Mouse (Mus musculus) kidney, embryonic 16.5 days (tissue): ENCODE measurements around the gene Igf2bp3. TPM values are rescaled to one million over a fixed set of nuclear protein-coding genes. Genes with fewer than 3 reads are reported as not detected.

Experiments
- ATAC-seq: fragments of 200-750 bp; cut with Nextera tagmentation; 2 replicates; pipeline ENCODE4 v1.8.0; 2017; ENCODE audit warnings: moderate TSS enrichment; ENCODE audit not compliant: low FRiP score, low TSS enrichment
- H3K27ac ChIP-seq: fragments of 300-500 bp; sonication (generic); 2 replicates; pipeline ENCODE4 v1.5.1; 2014; ENCODE audit warnings: low read length
- H3K27me3 ChIP-seq: fragments of 300-500 bp; sonication (generic); 2 replicates; pipeline ENCODE4 v1.6.1; 2014; ENCODE audit warnings: low read length, control low read depth, mixed read lengths; ENCODE audit not compliant: insufficient read depth
- H3K36me3 ChIP-seq: fragments of 300-500 bp; sonication (generic); 2 replicates; pipeline ENCODE4 v1.6.1; 2014; ENCODE audit warnings: low read length, control low read depth, mixed read lengths; ENCODE audit not compliant: insufficient read depth
- H3K4me1 ChIP-seq: fragments of 300-500 bp; sonication (generic); 2 replicates; pipeline ENCODE4 v1.6.1; 2014; ENCODE audit warnings: low read length, control low read depth, mixed read lengths; ENCODE audit not compliant: insufficient read depth
- H3K4me2 ChIP-seq: fragments of 300-500 bp; sonication (generic); replicated peaks from 2 replicates; pipeline ENCODE4 v1.6.1; 2014; ENCODE audit warnings: low read depth, low read length
- H3K4me3 ChIP-seq: fragments of 300-500 bp; sonication (generic); 2 replicates; pipeline ENCODE4 v1.5.1; 2014; ENCODE audit warnings: mild to moderate bottlenecking, low read length
- H3K9ac ChIP-seq: fragments of 300-500 bp; sonication (generic); replicated peaks from 2 replicates; pipeline ENCODE4 v1.6.1; 2014; ENCODE audit warnings: low read length
- H3K9me3 ChIP-seq: fragments of 300-500 bp; sonication (generic); 2 replicates; pipeline ENCODE4 v1.6.1; 2016; ENCODE audit warnings: low read length, control low read depth
- whole genome bisulfite sequencing: fragments of 180-500 bp; shearing (Covaris S2); extraction: QIAGEN DNeasy Blood & Tissue Kit; methylation state at CpG from one replicate; pipeline ENCODE4 v1.1.7; 2014; 5-methylcytosine and 5-hydroxymethylcytosine counted together
- polyA plus RNA-seq: library from polyadenylated mRNA; unstranded; fragments of >200 nt; fragmentation: Nextera tagmentation; extraction: Ambion mirVana; gene quantifications from 2 replicates; pipeline ENCODE4 v1.2.1, GENCODE M21; 2015

Igf2bp3 gene
- polyA plus RNA-seq, 1 experiment from 2014 or later = 40.8 TPM

DNA sequence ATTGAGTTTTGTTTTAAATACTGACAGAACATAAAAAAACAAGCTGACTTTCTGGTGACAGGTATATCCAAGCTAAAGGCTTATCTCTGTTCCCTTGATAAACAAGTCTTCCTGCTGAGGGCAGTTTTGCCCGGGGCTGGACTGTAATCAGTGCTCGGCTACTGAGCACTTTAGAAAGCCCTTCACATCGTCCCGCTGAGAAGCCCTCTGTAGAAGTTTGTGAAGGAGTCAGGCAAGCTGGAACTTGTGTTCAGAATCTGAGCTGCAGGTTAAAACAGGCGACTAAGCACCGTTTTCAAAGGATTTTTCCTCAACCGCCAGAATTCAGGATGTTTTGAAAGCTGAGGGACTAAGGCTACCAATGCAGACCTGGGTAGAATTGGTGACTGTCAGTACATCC is 7.1 kb upstream of the Igf2bp3 start:
- Histone ChIP-seq H3K36me3 (no peaks in the 10 kb centered on the region), H3K27me3 (peaks cover 36% of the 10 kb centered on the region), H3K4me2 (no peak overlapping the region), H3K9ac (no peak overlapping the region), H3K9me3 (no peaks in the 10 kb centered on the region), H3K27ac (no peak overlapping the region), H3K4me1 (0 out of 2 replicates have a peak, but pooled peaks cover 3% of the 10 kb centered on the region), H3K4me3 (no peak overlapping the region)
- no peak for ATAC-seq
- WGBS = 10% methylated on average over 7 of the region's 7 CpGs

- Histone ChIP-seq H3K9ac (no peak overlapping the region), H3K4me3 (0 out of 2 replicates have a peak overlapping the region, but pooled peaks have one; percentile 0), H3K4me1 (0 out of 2 replicates have a peak, but pooled peaks cover 3% of the 10 kb centered on the region), H3K4me2 (no peak overlapping the region; the same call in 1 of the 2 replicates), H3K27me3 (peaks cover 30% of the 10 kb centered on the region), H3K9me3 (no peaks in the 10 kb centered on the region), H3K36me3 (no peaks in the 10 kb centered on the region), H3K27ac (no peak overlapping the region)
- WGBS = 7% methylated on average over 16 of the region's 16 CpGs
- no peak for ATAC-seq
These were observed 5.3 kb upstream of the Igf2bp3 start for GRCm38 (mm10) chr6:49219920-49220604.

DNA sequence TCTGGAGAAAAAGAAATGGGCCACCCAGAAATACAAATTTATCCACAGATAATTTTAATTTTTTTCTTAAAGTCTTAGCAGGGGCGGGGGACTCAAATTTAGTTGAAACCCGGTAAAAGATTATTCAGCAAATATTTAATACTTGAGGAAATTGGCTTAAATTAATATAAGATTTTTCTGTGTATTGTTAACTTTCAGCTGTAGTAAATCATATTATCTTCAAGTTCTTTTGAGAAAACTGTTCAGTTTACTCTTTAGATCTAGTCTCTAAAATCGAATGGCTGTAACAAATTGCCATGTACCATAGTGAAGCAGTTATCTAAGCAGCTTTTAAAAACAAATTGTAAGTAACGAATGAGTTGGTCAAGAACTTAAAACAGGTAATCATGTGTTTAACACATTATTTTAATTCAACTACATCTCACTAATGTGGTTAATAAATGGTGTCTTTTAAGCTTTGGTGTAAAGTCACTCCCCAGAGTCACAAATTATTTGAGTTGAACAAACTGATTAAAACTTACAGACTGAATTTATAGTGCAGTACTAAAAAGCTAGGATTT is 4.3 kb upstream of the Igf2bp3 start:
- ATAC-seq = no peak
- Histone ChIP-seq H3K4me3 (no peak overlapping the region), H3K9ac (no peak overlapping the region), H3K27me3 (peaks cover 22% of the 10 kb centered on the region), H3K4me1 (0 out of 2 replicates have a peak, but pooled peaks cover 3% of the 10 kb centered on the region), H3K36me3 (no peaks in the 10 kb centered on the region), H3K27ac (no peak overlapping the region), H3K4me2 (no peak overlapping the region), H3K9me3 (no peaks in the 10 kb centered on the region)
- WGBS = 18% methylated on average over 4 of the region's 4 CpGs

DNA sequence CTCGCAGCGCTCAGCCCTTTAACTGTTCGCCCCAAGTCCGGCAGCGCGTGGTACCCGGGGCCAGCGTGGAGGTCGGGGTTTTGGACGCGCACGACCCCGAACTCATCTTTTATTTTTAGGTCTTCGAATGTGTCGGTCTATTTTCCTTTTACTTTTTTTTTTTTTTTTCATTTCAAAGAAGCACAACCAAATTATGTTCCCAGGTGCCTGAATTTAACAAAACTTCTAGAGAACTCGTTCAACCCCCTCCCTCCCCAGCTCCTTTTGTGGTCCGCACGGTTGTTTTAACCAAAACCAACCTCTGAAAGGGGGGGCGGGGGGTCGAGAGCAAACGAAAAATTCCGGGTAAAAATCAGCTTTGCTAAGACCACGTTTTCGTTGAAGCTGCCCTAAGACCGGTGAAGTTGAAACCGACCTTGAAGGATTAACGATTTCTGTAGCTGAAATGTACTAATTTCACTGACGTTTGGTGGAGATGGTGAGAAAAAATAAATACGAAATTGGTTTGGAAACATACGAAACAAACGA is 3.6 kb upstream of the Igf2bp3 start:
- H3K4me3 ChIP-seq = peak overlapping the region; percentile 61
- H3K27ac ChIP-seq = no peak overlapping the region
- H3K9me3 ChIP-seq = no peaks in the 10 kb centered on the region
- H3K4me2 ChIP-seq = peak overlapping the region; percentile 83
- H3K27me3 ChIP-seq = peaks cover 22% of the 10 kb centered on the region
- peaks cover 3% of the 10 kb centered on the region; the same call in 1 of the 2 replicates for H3K4me1 ChIP-seq
- no peak overlapping the region for H3K9ac ChIP-seq
- H3K36me3 ChIP-seq = no peaks in the 10 kb centered on the region
- under 1% methylated on average over 31 of the region's 31 CpGs for WGBS
- no peak for ATAC-seq

DNA sequence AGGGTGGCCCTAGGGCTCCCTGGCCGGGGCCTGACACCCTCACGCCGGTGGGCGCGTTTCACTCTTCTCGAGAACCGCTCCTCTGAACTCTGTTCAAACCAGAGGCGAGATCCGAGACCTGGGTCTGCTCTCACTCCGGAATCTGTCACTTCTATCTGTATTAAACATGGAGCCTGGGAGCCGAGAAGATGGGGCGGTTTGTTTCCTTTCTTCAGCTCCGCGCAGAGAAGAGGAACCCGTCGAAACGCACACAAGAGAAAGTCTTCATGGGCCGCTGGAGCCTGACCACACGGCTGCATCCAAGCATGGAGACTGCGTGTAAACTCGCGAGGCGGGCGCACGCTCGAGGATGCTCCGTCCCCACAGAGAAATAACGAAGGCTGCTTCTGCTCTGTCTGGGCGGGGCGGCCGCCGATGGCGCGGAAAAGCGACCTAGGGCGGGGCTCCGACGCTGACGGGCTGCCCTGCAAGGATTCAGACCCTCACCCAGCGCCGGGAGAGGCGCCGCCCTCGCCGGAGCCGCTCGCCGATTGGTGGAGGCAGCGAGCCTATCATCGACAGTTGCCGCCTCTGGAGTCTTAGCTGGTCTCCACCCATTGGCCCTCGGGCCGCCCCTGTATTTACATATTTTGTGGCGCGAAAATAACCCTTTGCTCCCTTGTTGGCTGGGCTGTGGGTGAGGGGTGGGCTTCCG is 3.0 kb upstream of the Igf2bp3 start:
- Histone ChIP-seq H3K9ac (peak overlapping the region; percentile 80), H3K27ac (peak overlapping the region; percentile 86), H3K27me3 (peaks cover 19% of the 10 kb centered on the region), H3K4me3 (peak overlapping the region; percentile 61), H3K4me1 (peaks cover 8% of the 10 kb centered on the region), H3K4me2 (peak overlapping the region; percentile 83), H3K36me3 (no peaks in the 10 kb centered on the region), H3K9me3 (no peaks in the 10 kb centered on the region)
- ATAC-seq = peak; percentile 94
- WGBS = 0% methylated on average over 56 of the region's 56 CpGs

DNA sequence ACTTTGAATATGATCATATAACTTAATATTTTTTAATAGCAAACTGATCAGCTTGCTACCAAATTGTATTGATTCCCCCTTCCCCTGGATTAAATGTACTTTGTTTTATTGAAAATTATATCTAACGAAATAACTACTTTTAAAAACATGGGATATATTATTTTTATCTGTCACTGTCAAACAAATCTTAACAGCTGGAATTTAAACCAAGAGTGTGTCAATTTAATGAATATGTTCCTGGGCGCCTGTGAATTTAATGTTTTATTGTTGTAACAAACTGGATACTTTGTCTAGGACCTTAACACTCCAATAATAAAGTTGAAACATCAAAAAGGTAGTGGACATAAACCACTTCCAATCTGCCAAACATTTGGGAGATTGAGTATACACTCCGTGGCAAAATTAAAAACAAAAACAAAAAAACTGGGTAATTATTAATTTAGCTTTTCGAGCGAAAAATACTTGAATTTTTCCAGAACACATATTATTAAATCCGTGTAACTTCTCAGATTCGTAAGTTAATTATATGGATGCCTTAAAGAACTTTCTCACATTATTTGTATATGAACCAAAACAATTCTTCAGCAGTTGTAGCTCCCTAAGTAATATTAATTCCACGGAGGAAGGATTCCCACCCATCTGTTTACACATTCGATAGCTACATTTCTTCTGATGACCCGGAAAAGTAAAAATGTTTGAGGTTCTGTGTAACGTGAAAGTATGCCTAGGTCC is 2.2 kb upstream of the Igf2bp3 start:
- Histone ChIP-seq H3K27ac (peak overlapping the region; percentile 86), H3K4me1 (peaks cover 16% of the 10 kb centered on the region), H3K36me3 (no peaks in the 10 kb centered on the region), H3K4me2 (peak overlapping the region; percentile 83), H3K27me3 (peaks cover 15% of the 10 kb centered on the region), H3K9me3 (no peaks in the 10 kb centered on the region), H3K9ac (peak overlapping the region; percentile 80), H3K4me3 (peak overlapping the region; percentile 61)
- no peak for ATAC-seq
- WGBS = 7% methylated on average over 11 of the region's 11 CpGs

DNA sequence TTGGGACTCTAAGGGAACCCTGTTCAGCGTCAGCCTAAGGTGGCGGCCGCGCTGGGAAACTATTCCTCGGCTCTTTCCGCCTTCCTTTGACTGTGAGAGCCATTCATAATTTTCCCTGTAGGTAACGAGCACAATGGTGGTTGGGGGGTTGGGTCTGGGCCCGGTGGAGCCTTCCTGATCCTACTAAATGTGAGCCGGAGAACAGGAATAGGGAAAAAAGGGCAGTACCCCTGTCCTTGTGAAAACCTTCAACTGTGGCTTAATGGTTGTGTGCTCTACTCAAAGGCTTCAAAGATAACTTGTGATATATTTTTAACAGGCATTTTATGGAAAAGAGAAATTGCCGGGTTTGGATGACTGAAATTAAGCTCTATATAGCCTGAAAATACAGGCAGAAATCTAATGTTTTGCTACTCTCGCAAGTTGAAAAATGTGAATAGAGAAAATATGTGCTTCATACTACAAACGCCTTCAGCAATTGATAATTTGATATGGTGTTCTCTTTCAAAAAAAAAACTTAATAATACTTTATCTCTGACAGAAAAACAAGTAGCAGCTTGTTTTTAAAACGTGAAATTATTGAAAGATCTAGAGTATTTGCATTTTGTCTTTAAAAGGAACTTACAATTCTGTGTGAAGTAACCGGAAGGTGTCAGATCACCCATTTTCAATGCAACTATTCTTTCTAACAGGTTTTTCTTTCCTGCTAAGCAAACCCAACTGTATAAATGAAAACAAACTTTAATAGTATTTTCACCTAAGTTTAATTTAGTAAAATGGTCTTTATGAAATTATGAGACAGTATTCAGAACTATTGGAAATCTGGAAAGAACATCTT is 1.2 kb upstream of the Igf2bp3 start:
- H3K4me1 ChIP-seq = peaks cover 24% of the 10 kb centered on the region
- H3K9me3 ChIP-seq = no peaks in the 10 kb centered on the region
- H3K27me3 ChIP-seq = peaks cover 9% of the 10 kb centered on the region; the same call in 1 of the 2 replicates
- ATAC-seq = peak; percentile 7; the same call in 1 of the 2 replicates
- H3K36me3 ChIP-seq = no peaks in the 10 kb centered on the region
- H3K9ac ChIP-seq = peak overlapping the region; percentile 96
- peak overlapping the region; percentile 87 for H3K4me3 ChIP-seq
- H3K27ac ChIP-seq = peak overlapping the region; percentile 98
- WGBS = 4% methylated on average over 14 of the region's 14 CpGs
- H3K4me2 ChIP-seq = peak overlapping the region; percentile 93

GRCm38 (mm10) chr6:49214086-49214927 is 450 bp downstream of the Igf2bp3 start:
- Histone ChIP-seq H3K4me3 (peak overlapping the region; percentile 87), H3K36me3 (no peaks in the 10 kb centered on the region), H3K4me1 (peaks cover 39% of the 10 kb centered on the region), H3K27me3 (no peaks in the 10 kb centered on the region), H3K4me2 (peak overlapping the region; percentile 93), H3K9ac (peak overlapping the region; percentile 96), H3K27ac (peak overlapping the region; percentile 98), H3K9me3 (no peaks in the 10 kb centered on the region)
- under 1% methylated on average over 49 of the region's 76 CpGs for WGBS
- ATAC-seq = 0 out of 2 replicates have a peak, but pooled peaks have one; percentile 1
